Mouse (Mus musculus) lung, postnatal 0 days (tissue): ENCODE results near the gene Siva1. TPM values are rescaled to one million over a fixed set of nuclear protein-coding genes. Genes with fewer than 3 reads are reported as not detected.
A peak's percentile ranks its signal among the peaks of the same experiment; 100 is the strongest.

ENCODE experiments used
- ATAC-seq: fragments of 200-750 bp; cut with Nextera tagmentation; 2 replicates; pipeline ENCODE4 v1.8.0; 2017; ENCODE audit warnings: moderate library complexity
- DNase-seq: peaks from one replicate; pipeline ENCODE4 v3.0.0-alpha.2; 2016; ENCODE audit warnings: low spot score
- H3K27ac ChIP-seq: fragments of 300-500 bp; sonication (generic); 2 replicates; pipeline ENCODE4 v1.5.1; 2014; ENCODE audit warnings: antibody characterized with exemption, mild to moderate bottlenecking, low read length, mixed read lengths
- H3K27me3 ChIP-seq: fragments of 300-500 bp; sonication (generic); replicated peaks from 2 replicates; pipeline ENCODE4 v1.6.1; 2014; ENCODE audit warnings: low read length, mixed read lengths; ENCODE audit not compliant: insufficient read depth
- H3K36me3 ChIP-seq: fragments of 300-500 bp; sonication (generic); 2 replicates; pipeline ENCODE4 v1.6.1; 2014; ENCODE audit warnings: low read length, mixed read lengths; ENCODE audit not compliant: insufficient read depth
- H3K4me1 ChIP-seq: fragments of 300-500 bp; sonication (generic); 2 replicates; pipeline ENCODE4 v1.6.1; 2014; ENCODE audit warnings: antibody characterized with exemption, low read depth, low read length, mixed read lengths; ENCODE audit not compliant: insufficient read depth
- H3K4me2 ChIP-seq: fragments of 300-500 bp; sonication (generic); replicated peaks from 2 replicates; pipeline ENCODE4 v1.6.1; 2014; ENCODE audit warnings: low read depth, mild to moderate bottlenecking, low read length, moderate library complexity, mixed read lengths
- H3K4me3 ChIP-seq: fragments of 300-500 bp; sonication (generic); 2 replicates; pipeline ENCODE4 v1.5.1; 2014; ENCODE audit warnings: low read depth, low read length
- H3K9ac ChIP-seq: fragments of 300-500 bp; sonication (generic); replicated peaks from 2 replicates; pipeline ENCODE4 v1.6.1; 2014; ENCODE audit warnings: low read depth, mild to moderate bottlenecking
- H3K9me3 ChIP-seq: fragments of 300-500 bp; sonication (generic); 2 replicates; pipeline ENCODE4 v1.6.1; 2016; ENCODE audit warnings: low read length, mixed read lengths
- CTCF ChIP-seq: IDR thresholded peaks from 2 replicates; pipeline ENCODE4 v1.5.1; 2016; ENCODE audit warnings: antibody characterized with exemption, mild to moderate bottlenecking
- EP300 ChIP-seq: IDR thresholded peaks from 2 replicates; pipeline ENCODE4 v1.6.1; 2016; ENCODE audit warnings: antibody characterized with exemption, mild to moderate bottlenecking, control low read depth
- WGBS: fragments of 180-500 bp; shearing (Covaris S2); extraction: QIAGEN DNeasy Blood & Tissue Kit; methylation state at CpG from one replicate; pipeline ENCODE4 v1.1.7; 2014; 5-methylcytosine and 5-hydroxymethylcytosine counted together
- polyA plus RNA-seq: library from polyadenylated mRNA; unstranded; fragments of >200 nt; fragmentation: Nextera tagmentation; extraction: Ambion mirVana; gene quantifications from 2 replicates; pipeline ENCODE4 v1.2.1, GENCODE M21; 2015

Siva1 gene
- polyA plus RNA-seq, 1 experiment from 2014 or later = 152 TPM

DNA sequence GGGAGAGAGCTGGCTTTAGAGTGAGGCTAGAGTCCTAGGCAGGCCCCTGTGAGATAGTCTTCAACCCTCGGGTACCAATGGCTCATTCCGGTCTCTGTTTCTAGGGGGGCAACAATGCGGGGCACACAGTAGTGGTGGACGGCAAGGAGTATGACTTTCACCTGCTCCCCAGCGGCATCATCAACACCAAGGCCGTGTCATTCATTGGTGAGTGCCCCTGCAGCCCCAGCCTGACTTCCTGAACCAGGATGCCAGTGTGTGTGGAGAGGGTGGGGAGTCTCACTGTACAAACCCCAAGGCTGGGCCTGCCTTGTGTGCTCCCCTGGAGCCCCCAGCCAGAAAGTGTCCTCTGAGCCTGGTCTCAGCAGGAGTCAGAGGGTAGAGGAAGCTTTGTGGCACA lies 16.3 kb upstream of the Siva1 start:
- Histone ChIP-seq H3K9me3 (no peaks in the 10 kb centered on the region), H3K4me3 (no peak overlapping the region), H3K27me3 (no peaks in the 10 kb centered on the region), H3K27ac (peak overlapping the region; percentile 85), H3K9ac (no peak overlapping the region), H3K4me2 (no peak overlapping the region), H3K4me1 (peaks cover 21% of the 10 kb centered on the region), H3K36me3 (no peaks in the 10 kb centered on the region)
- DNase-seq (no peak), ATAC-seq (no peak)
- 71% methylated on average over 6 of the region's 6 CpGs for WGBS
- no peak for TF ChIP-seq CTCF
- TF ChIP-seq EP300 = no peak

DNA sequence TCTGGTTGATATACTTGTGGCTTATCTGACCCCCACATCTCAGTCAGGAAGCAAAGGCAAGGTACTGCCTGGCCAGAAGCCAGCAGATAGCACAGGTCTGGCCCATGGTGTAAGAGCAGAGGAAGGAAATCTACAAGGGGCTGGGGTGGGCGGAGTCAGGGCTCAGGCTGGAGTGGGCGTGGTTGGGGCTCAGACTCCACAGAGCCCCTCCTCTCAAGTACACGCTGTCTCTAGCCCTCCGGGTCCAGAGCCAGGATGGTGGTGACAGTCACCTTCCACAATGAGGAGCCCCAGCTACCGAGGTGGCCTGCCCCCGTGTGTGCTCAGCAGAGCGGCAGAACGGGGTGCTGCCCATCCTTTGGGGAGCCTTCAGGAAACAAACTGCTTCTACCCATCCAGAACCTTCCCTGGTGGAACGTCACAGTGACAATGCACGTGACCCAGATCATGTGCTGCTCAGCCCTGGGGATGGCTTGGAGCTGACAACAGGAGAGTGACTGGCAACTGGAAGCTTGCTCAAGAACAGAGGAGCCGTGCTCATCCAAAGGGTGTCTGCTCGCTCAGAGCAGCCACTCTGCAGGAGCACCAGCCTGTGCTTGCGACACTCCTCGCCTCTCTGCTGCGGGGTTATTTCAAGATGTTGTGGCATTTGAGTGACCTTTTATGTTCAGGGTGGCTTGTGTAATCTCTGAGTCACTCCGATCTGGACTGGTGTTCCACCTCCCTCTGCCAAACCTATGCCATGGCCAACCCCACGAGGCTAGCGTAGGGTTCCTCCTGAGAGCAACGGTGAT lies 15.4 kb upstream of the Siva1 start:
- H3K4me1 ChIP-seq = peaks cover 21% of the 10 kb centered on the region
- H3K9me3 ChIP-seq = no peaks in the 10 kb centered on the region
- WGBS = 15% methylated on average over 19 of the region's 19 CpGs
- TF ChIP-seq EP300 (peak; percentile 94), CTCF (0 out of 2 replicates have a peak, but pooled peaks have one; percentile 1)
- peak; percentile 96 for DNase-seq
- no peak overlapping the region for H3K4me3 ChIP-seq
- H3K9ac ChIP-seq = no peak overlapping the region
- H3K27ac ChIP-seq = peak overlapping the region; percentile 85
- H3K4me2 ChIP-seq = peak overlapping the region; percentile 48
- peak; percentile 80 for ATAC-seq
- no peaks in the 10 kb centered on the region for H3K27me3 ChIP-seq
- no peaks in the 10 kb centered on the region for H3K36me3 ChIP-seq

DNA sequence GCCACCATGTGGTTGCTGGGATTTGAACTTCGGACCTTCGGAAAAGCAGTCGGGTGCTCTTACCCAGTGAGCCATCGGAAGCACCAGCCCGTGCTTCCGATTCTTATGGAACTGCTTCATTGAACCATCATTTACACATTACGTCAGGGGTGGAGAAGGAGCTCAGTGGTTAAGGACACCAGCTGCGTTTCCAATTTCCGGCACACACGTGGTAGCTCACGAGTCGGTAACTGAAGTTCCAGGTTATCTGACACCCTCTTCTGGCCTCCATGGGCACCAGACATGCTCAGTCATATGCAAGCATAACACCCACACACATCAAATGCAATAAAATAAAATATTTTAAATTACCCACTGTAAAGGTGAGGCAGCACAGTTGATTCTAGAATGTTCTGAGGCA lies 14.4 kb upstream of the Siva1 start:
- no peak for DNase-seq
- no peaks in the 10 kb centered on the region for H3K27me3 ChIP-seq
- H3K4me2 ChIP-seq = no peak overlapping the region
- H3K36me3 ChIP-seq = no peaks in the 10 kb centered on the region
- H3K9me3 ChIP-seq = no peaks in the 10 kb centered on the region
- 94% methylated on average over 12 of the region's 12 CpGs for WGBS
- H3K4me1 ChIP-seq = peaks cover 21% of the 10 kb centered on the region
- no peak overlapping the region for H3K9ac ChIP-seq
- TF ChIP-seq EP300 = no peak
- no peak for TF ChIP-seq CTCF
- ATAC-seq = no peak
- H3K27ac ChIP-seq = no peak overlapping the region
- H3K4me3 ChIP-seq = no peak overlapping the region

DNA sequence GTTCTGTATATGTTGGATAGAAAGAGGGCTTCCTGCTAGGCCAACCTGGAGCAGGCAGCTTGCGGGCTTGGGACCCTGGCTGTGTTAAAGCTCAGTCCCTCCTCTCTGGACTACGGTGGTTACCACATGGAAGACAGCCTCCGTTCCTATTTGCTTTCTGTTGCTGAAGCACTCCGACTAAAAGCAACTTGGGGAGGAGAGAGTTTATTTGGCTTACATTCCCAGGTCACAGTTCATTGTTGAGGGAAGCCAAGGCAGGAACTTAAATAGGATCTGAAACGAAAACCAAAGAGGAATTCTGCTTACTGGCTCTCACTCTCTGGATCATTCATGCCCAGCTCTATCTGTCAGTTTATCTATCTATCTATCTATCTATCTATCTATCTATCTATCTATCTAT lies 13.7 kb upstream of the Siva1 start:
- TF ChIP-seq EP300 = no peak
- no peak for TF ChIP-seq CTCF

DNA sequence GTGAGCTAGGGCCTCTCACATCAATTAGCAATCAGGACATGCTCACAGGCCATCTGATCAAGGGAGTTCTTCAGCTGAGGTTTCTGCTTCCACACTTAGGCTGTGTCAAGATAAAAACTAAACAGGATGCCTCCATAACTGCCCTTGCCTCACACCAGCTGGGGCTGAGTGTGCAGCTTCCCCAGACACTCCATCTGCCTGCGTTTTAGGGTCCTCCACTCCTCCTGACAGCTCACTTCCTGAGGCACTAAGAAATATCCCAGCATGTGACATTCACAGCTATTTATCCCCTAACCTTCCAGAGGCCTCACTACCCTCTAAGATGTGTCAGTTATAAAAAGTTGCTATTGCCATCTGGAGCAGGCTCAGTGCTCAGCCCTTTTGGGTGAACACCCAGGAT lies 13.0 kb upstream of the Siva1 start:
- H3K9ac ChIP-seq = no peak overlapping the region
- DNase-seq (peak; percentile 49), ATAC-seq (no peak)
- H3K9me3 ChIP-seq = no peaks in the 10 kb centered on the region
- H3K4me2 ChIP-seq = no peak overlapping the region
- no peak for TF ChIP-seq EP300
- TF ChIP-seq CTCF = no peak
- peaks cover 21% of the 10 kb centered on the region for H3K4me1 ChIP-seq
- peak overlapping the region; percentile 57; the same call in 1 of the 2 replicates for H3K27ac ChIP-seq
- H3K4me3 ChIP-seq = no peak overlapping the region
- no peaks in the 10 kb centered on the region for H3K27me3 ChIP-seq
- no peaks in the 10 kb centered on the region for H3K36me3 ChIP-seq
- WGBS = 19% methylated on average over 1 of the region's 1 CpGs

More for the DNA sequence above, 13.7 kb upstream of the Siva1 start:
- ATAC-seq (no peak), DNase-seq (no peak)
- Histone ChIP-seq H3K27ac (no peak overlapping the region; the same call in 1 of the 2 replicates), H3K4me2 (no peak overlapping the region), H3K4me3 (no peak overlapping the region), H3K4me1 (peaks cover 21% of the 10 kb centered on the region), H3K9me3 (no peaks in the 10 kb centered on the region), H3K9ac (no peak overlapping the region), H3K36me3 (no peaks in the 10 kb centered on the region), H3K27me3 (no peaks in the 10 kb centered on the region)
- 51% methylated on average over 5 of the region's 5 CpGs for WGBS

DNA sequence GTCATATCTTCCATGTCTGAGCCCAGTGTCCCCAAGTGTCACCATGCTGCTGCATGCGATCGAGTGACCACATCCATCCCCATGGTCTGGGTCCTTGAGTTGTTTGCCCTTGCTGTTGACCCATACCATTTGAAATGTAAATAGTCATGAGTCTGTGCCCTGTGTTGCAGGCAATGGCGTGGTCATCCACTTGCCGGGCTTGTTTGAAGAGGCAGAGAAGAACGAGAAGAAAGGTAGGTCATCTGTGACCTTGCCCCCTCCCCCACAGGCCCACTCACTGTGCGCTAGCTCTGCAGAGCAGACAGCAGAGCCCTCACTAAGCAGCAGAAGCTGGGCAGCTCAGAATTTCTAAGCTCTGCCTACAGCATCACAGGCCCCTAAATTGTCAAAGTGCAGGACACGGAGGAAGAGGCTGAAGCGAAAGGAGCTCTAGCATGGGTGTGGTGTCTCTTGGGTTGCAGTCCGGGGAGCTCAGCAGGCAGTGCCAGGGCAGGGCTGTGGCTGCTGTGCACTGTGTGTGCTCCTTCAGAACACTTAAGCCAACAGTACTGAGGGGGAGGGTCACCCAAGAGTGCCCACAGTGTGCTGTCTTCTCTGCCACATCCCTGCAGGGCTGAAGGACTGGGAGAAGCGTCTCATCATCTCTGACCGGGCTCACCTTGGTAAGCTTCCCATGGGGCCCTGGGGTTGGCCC lies 12.2 kb upstream of the Siva1 start:
- Histone ChIP-seq H3K9ac (no peak overlapping the region), H3K9me3 (no peaks in the 10 kb centered on the region), H3K36me3 (no peaks in the 10 kb centered on the region), H3K4me3 (no peak overlapping the region), H3K4me2 (peak overlapping the region; percentile 9; the same call in 1 of the 2 replicates), H3K27me3 (no peaks in the 10 kb centered on the region), H3K27ac (peak overlapping the region; percentile 65), H3K4me1 (peaks cover 21% of the 10 kb centered on the region)
- ATAC-seq = peak; percentile 29
- TF ChIP-seq EP300 = peak; percentile 29; the same call in 1 of the 2 replicates
- no peak for TF ChIP-seq CTCF
- WGBS = 47% methylated on average over 11 of the region's 11 CpGs
- peak; percentile 70 for DNase-seq
